Mouse (Mus musculus) forelimb bud, embryonic 11.5 days (tissue): Measurements from ENCODE around the gene Tacc2.
A peak's percentile ranks its signal among the peaks of the same experiment; 100 is the strongest.

Source experiments
- DNase-seq: peaks from one replicate; pipeline ENCODE4 v3.0.0-alpha.2; 2012; ENCODE audit warnings: low read depth, low spot score

Tacc2 gene

GRCm38 (mm10) chr7:130681798-130682197 is 104.6 kb downstream of the Tacc2 start:
- DNase-seq, result no peak

- no peak for DNase-seq
These were observed 111.4 kb downstream of the Tacc2 start for GRCm38 (mm10) chr7:130688601-130689000.

GRCm38 (mm10) chr7:130690869-130691268 is 113.6 kb downstream of the Tacc2 start:
- DNase-seq, result no peak

- DNase-seq, result no peak
These were observed 114.7 kb downstream of the Tacc2 start for GRCm38 (mm10) chr7:130691931-130692330.

GRCm38 (mm10) chr7:130692392-130692942 is 115.2 kb downstream of the Tacc2 start:
- DNase-seq, result peak; percentile 88

- DNase-seq, result peak; percentile 61
These were observed 115.9 kb downstream of the Tacc2 start for GRCm38 (mm10) chr7:130692943-130693799.

- peak; percentile 30 for DNase-seq
These were observed 116.6 kb downstream of the Tacc2 start for GRCm38 (mm10) chr7:130693800-130694193.

GRCm38 (mm10) chr7:130695669-130696338 is 118.6 kb downstream of the Tacc2 start:
- DNase-seq, result no peak

GRCm38 (mm10) chr7:130696347-130697234 is 119.4 kb downstream of the Tacc2 start:
- DNase-seq, result no peak

GRCm38 (mm10) chr7:130698480-130698879 is 121.2 kb downstream of the Tacc2 start:
- DNase-seq, result no peak

GRCm38 (mm10) chr7:130701336-130701735 is 124.1 kb downstream of the Tacc2 start:
- DNase-seq, result no peak

GRCm38 (mm10) chr7:130705230-130705629 is 128.0 kb downstream of the Tacc2 start:
- DNase-seq, result no peak

- no peak for DNase-seq
These were observed 131.7 kb downstream of the Tacc2 start for GRCm38 (mm10) chr7:130708940-130709339.

- no peak for DNase-seq
These were observed 132.4 kb downstream of the Tacc2 start for GRCm38 (mm10) chr7:130709372-130710274.

- no peak for DNase-seq
These were observed 134.6 kb downstream of the Tacc2 start for GRCm38 (mm10) chr7:130711851-130712250.

GRCm38 (mm10) chr7:130713319-130713718 is 136.1 kb downstream of the Tacc2 start:
- no peak for DNase-seq

GRCm38 (mm10) chr7:130715467-130715866 is 138.2 kb downstream of the Tacc2 start:
- DNase-seq, result no peak

- no peak for DNase-seq
These were observed 139.1 kb downstream of the Tacc2 start for GRCm38 (mm10) chr7:130716341-130716740.

GRCm38 (mm10) chr7:130716989-130717388 is 139.8 kb downstream of the Tacc2 start:
- DNase-seq, result no peak

- DNase-seq, result no peak
These were observed 142.8 kb downstream of the Tacc2 start for GRCm38 (mm10) chr7:130719931-130720598.
